14 mouse cellular contexts compared by ENCODE assay signal in genomic region chr4:150774289-150774914, GRCm38 (mm10).
A peak's percentile ranks its signal among the peaks of the same experiment; 100 is the strongest.
DNase-seq lines count a peak whose midpoint lies in the region; ATAC-seq and TF ChIP-seq lines count a peak whose summit lies in the region.
"Had no signal": no experiment of that assay in that cellular context is flagged by ENCODE, and none has a peak within 500 bp of the region (broad histone marks: within the 10 kb centered on the region; RNA-seq: fewer than 3 reads in every experiment).

No protein-coding gene starts in this region.

- no peaks in the 10 kb centered on the region for H3K9me3 ChIP-seq in hindbrain, postnatal 0 days (ENCODE audit: low read length)
- H3K9me3 ChIP-seq in hindbrain, embryonic 13.5 days: peaks cover 13% of the 10 kb centered on the region
- H3K9me3 ChIP-seq in lung, postnatal 0 days (ENCODE audit: low read length): no peaks in the 10 kb centered on the region

- no peak for DNase-seq in hindbrain, postnatal 0 days (ENCODE audit: low spot score)
- DNase-seq in lung, postnatal 0 days (ENCODE audit: low spot score): no peak
- DNase-seq in lung, postnatal 36 days: no peak
- peak; percentile 46 for DNase-seq in ZHBTc4 (ENCODE audit: low read depth, low spot score)
- peak; percentile 15 for DNase-seq in naive thymus-derived CD4-positive, alpha-beta T cell, adult 2 months (ENCODE audit: low read depth)
- no peak for DNase-seq in cerebellum, adult 8-10 months
- DNase-seq in cerebellum, postnatal 10 days: no peak
- DNase-seq: kidney, adult 9 months; layer of hippocampus, adult 9-11 months; lung, adult 18-20 months; thymus, adult 18-20 months had no signal

- no peak for TF ChIP-seq EP300 in lung, postnatal 0 days (IDR thresholded peaks at IDR 0.05)

- H3K4me3 ChIP-seq in hindbrain, postnatal 0 days (ENCODE audit: low read length): no peak overlapping the region
- H3K4me3 ChIP-seq in hindbrain, embryonic 13.5 days: no peak overlapping the region
- no peak overlapping the region for H3K4me3 ChIP-seq in lung, postnatal 0 days (ENCODE audit: low read depth, low read length)

- no peak overlapping the region for H3K27ac ChIP-seq in hindbrain, postnatal 0 days
- H3K27ac ChIP-seq in hindbrain, embryonic 13.5 days: no peak overlapping the region
- no peak overlapping the region for H3K27ac ChIP-seq in lung, postnatal 0 days (ENCODE audit: low read length)

- H3K9ac ChIP-seq in hindbrain, postnatal 0 days (replicated peaks; ENCODE audit: low read length): no peak overlapping the region
- H3K9ac ChIP-seq in hindbrain, embryonic 13.5 days: no peak overlapping the region
- H3K9ac ChIP-seq in lung, postnatal 0 days (replicated peaks; ENCODE audit: low read depth): no peak overlapping the region

- WGBS in hindbrain, postnatal 0 days: 75% methylated on average over 7 of the region's 7 CpGs
- 79% methylated on average over 7 of the region's 7 CpGs for WGBS in hindbrain, embryonic 13.5 days
- WGBS in lung, postnatal 0 days: 77% methylated on average over 7 of the region's 7 CpGs

- no peaks in the 10 kb centered on the region for H3K27me3 ChIP-seq in hindbrain, postnatal 0 days (ENCODE audit: insufficient read depth, low read length)
- no peaks in the 10 kb centered on the region for H3K27me3 ChIP-seq in hindbrain, embryonic 13.5 days
- H3K27me3 ChIP-seq in lung, postnatal 0 days (replicated peaks; ENCODE audit: insufficient read depth, low read length): no peaks in the 10 kb centered on the region

- no peak overlapping the region for H3K4me2 ChIP-seq in hindbrain, postnatal 0 days (ENCODE audit: low read depth, low read length)
- no peak overlapping the region for H3K4me2 ChIP-seq in hindbrain, embryonic 13.5 days
- no peak overlapping the region for H3K4me2 ChIP-seq in lung, postnatal 0 days (replicated peaks; ENCODE audit: low read depth, low read length)
- H3K4me2 ChIP-seq: midbrain, embryonic 11.5 days had no signal

- peak; percentile 27; the same call in 1 of the 2 replicates for TF ChIP-seq CTCF in hindbrain, postnatal 0 days (IDR thresholded peaks at IDR 0.05; ENCODE audit: low read depth)
- TF ChIP-seq CTCF in lung, postnatal 0 days (IDR thresholded peaks at IDR 0.05): peak; percentile 47

- H3K4me1 ChIP-seq in hindbrain, postnatal 0 days (ENCODE audit: insufficient read depth, low read length): no peaks in the 10 kb centered on the region
- H3K4me1 ChIP-seq in hindbrain, embryonic 13.5 days (replicated peaks): peaks cover 11% of the 10 kb centered on the region
- H3K4me1 ChIP-seq in lung, postnatal 0 days (ENCODE audit: insufficient read depth, low read depth, low read length): 0 out of 2 replicates have a peak, but pooled peaks cover 4% of the 10 kb centered on the region

- no peaks in the 10 kb centered on the region for H3K36me3 ChIP-seq in hindbrain, postnatal 0 days (ENCODE audit: insufficient read depth, low read length)
- H3K36me3 ChIP-seq in hindbrain, embryonic 13.5 days: no peaks in the 10 kb centered on the region
- no peaks in the 10 kb centered on the region for H3K36me3 ChIP-seq in lung, postnatal 0 days (ENCODE audit: insufficient read depth, low read length)
- H3K36me3 ChIP-seq: G1E had no signal

- no peak for ATAC-seq in hindbrain, postnatal 0 days
- ATAC-seq in hindbrain, embryonic 13.5 days (ENCODE audit: low FRiP score): no peak
- ATAC-seq in lung, postnatal 0 days: no peak

Comparison
In these comparisons a context has a peak if more than half of its experiments do, and no peak if none do; other contexts are left out.
1. DNase-seq: peak in ZHBTc4 (single experiment) and naive thymus-derived CD4-positive, alpha-beta T cell, adult 2 months (single experiment); none in hindbrain, postnatal 0 days (single experiment), lung, postnatal 0 days (single experiment), lung, postnatal 36 days (single experiment), cerebellum, adult 8-10 months (single experiment) and cerebellum, postnatal 10 days (0 of 2).